Mouse (Mus musculus) liver, embryonic 12.5 days (tissue): Measurements from ENCODE around the gene Fbl. TPM values are rescaled to one million over a fixed set of nuclear protein-coding genes. Genes with fewer than 3 reads are reported as not detected.
"Not testable (repeated sequence)": the region's sequence is repeated elsewhere in the genome, so short reads cannot be mapped to it uniquely, and the experiment has no call there.

Experiments used
- ATAC-seq: fragments of 200-750 bp; cut with Nextera tagmentation; 2 replicates; pipeline ENCODE4 v1.8.0; 2017; ENCODE audit warnings: moderate number of reproducible peaks, mild to moderate bottlenecking, moderate library complexity
- H3K27ac ChIP-seq: fragments of 300-500 bp; sonication (generic); 2 replicates; pipeline ENCODE4 v1.5.1; 2016; ENCODE audit warnings: mild to moderate bottlenecking
- H3K27me3 ChIP-seq: fragments of 300-500 bp; sonication (generic); replicated peaks from 2 replicates; pipeline ENCODE4 v1.6.1; 2016; ENCODE audit warnings: mild to moderate bottlenecking, moderate library complexity
- H3K36me3 ChIP-seq: fragments of 300-500 bp; sonication (generic); 2 replicates; pipeline ENCODE4 v1.6.1; 2016; ENCODE audit warnings: mild to moderate bottlenecking, moderate library complexity
- H3K4me1 ChIP-seq: fragments of 300-500 bp; sonication (generic); 2 replicates; pipeline ENCODE4 v1.6.1; 2016
- H3K4me2 ChIP-seq: fragments of 300-500 bp; sonication (generic); 2 replicates; pipeline ENCODE4 v1.6.1; 2016; ENCODE audit warnings: mild to moderate bottlenecking, moderate library complexity
- H3K4me3 ChIP-seq: fragments of 300-500 bp; sonication (generic); 2 replicates; pipeline ENCODE4 v1.5.1; 2016; ENCODE audit warnings: mild to moderate bottlenecking, moderate library complexity
- H3K9ac ChIP-seq: fragments of 300-500 bp; sonication (generic); 2 replicates; pipeline ENCODE4 v1.6.1; 2016; ENCODE audit warnings: mild to moderate bottlenecking, moderate library complexity
- H3K9me3 ChIP-seq: fragments of 300-500 bp; sonication (generic); replicated peaks from 2 replicates; pipeline ENCODE4 v1.6.1; 2016; ENCODE audit warnings: mild to moderate bottlenecking, moderate library complexity
- WGBS: fragments of 180-500 bp; shearing (Covaris S2); methylation state at CpG from one replicate; pipeline ENCODE4 v1.1.7; 2016; ENCODE audit not compliant: insufficient replicate concordance; 5-methylcytosine and 5-hydroxymethylcytosine counted together
- polyA plus RNA-seq: library from polyadenylated mRNA; unstranded; fragments of >200 nt; fragmentation: Nextera tagmentation; extraction: Ambion mirVana; gene quantifications from 2 replicates; pipeline ENCODE4 v1.2.1, GENCODE M21; 2016

Fbl gene
- 150 and 152 TPM in 2 replicates for polyA plus RNA-seq

DNA sequence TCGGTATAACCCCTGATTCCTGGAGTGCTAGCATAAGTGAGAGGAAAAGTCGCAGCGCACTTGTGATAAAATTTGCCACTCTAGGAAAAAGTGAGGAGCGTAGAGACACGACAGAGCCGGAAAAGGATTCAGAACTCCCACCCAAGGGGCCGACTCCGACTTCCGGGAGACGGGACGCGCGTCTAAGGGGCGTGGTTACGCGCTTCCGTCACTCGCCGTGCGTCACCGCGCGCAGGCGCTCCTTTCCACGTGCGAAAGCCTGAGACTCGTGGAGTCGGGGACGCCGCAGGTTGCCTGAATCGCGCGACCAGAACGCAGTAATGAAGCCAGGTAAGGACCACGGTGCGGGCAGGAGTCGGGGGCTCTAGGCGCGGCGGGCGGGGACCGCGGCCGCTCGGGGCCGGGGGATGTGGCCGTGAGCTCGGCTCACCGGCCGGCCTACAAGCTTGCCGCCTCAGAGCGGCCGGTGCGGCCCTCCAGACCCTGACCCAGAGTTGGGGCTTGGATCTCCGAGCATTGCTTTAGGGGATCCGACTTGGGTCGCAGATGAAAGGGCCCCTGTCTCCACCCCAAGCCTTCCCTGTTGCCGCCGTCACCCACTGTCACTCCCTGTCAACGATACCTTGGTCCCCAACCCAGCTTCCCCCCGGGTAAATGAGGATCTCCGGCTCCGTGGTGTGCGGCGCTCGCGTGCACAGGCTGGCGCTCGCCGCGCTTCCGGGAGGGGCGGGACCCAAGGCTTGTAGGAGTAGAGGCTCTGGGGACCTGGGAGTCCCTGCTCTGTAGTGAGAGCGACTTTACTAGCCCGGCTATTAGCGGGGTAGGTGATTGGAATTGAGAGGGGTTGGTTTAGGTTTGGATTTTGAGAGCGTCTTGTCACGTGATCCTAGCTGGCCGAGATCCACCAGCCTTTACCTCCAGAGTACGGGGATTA, at the start of gene Fbl:
Fbl (plus strand) TSS at position 222 of the 934 bp plus-strand sequence.
- peaks cover 45% of the 10 kb centered on the region for H3K4me1 ChIP-seq
- ATAC-seq = peak; percentile 86

DNA sequence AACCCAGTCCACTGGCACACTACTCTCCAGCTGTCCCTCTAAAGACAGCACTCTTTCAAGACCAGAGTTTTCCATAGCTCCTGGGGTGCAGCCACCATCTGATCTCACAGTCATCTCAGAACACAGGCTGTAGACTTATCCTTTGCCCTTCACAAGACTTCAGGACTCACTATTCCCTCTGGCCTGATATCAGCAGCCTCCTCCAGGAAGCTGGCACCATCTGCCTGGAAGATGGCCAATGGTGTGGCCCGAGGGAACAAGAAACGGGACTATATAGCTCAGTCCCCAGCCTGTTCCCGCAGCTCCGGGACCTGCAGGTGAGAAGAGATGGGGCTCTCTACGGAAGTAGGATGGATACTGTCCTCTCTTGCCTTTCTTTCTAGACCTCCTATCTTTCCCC, 40.3 kb upstream of the Fbl start, which contains the start of gene 9530053A07Rik:
9530053A07Rik (plus strand) TSS at position 301 of the 400 bp plus-strand sequence.
- Histone ChIP-seq H3K27ac (no peak within 1 kb of the TSS), H3K4me1 (no peaks in the 10 kb centered on the region), H3K9ac (no peak within 1 kb of the TSS), H3K9me3 (no peaks in the 10 kb centered on the region), H3K36me3 (no peaks in the 10 kb centered on the region), H3K27me3 (0 out of 2 replicates have a peak, but pooled peaks cover under 1% of the 10 kb centered on the region), H3K4me2 (no peak within 1 kb of the TSS), H3K4me3 (no peak within 1 kb of the TSS)
- WGBS = 61% methylated on average over 5 of the region's 5 CpGs
- ATAC-seq = no peak

More for the DNA sequence above, at the start of gene Fbl:
- peaks cover 9% of the 10 kb centered on the region for H3K36me3 ChIP-seq
- WGBS = under 1% methylated on average over 80 of the region's 80 CpGs
- H3K9ac ChIP-seq = peak within 1 kb of the TSS; percentile 84
- H3K27me3 ChIP-seq = no peaks in the 10 kb centered on the region
- H3K27ac ChIP-seq = peak within 1 kb of the TSS; percentile 92
- peak within 1 kb of the TSS; percentile 90 for H3K4me3 ChIP-seq
- H3K4me2 ChIP-seq = peak within 1 kb of the TSS; percentile 99
- H3K9me3 ChIP-seq = peaks cover 7% of the 10 kb centered on the region

DNA sequence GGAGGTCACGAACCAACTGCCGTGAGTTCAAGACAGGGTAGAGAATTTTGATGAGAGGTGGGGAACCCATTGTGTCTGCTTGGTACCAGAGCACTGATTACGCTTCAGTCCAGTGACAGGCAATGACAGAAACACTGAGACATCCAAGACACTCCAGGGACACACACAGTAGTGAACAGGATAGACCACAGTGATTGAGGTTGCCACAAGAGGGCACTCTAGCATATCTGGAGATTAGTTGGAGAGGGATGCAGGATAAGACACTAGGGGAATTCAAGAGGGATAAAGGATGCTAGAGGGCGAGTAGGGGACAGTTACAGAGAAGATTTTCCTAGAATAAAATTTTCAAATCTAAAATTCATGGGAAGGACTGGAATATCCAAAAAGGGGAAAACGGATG, 31.9 kb upstream of the Fbl start:
- H3K4me3 ChIP-seq = no peak overlapping the region
- 0 out of 2 replicates have a peak, but pooled peaks cover 3% of the 10 kb centered on the region for H3K27me3 ChIP-seq
- no peak overlapping the region for H3K4me2 ChIP-seq
- WGBS = 46% methylated on average over 5 of the region's 5 CpGs
- no peaks in the 10 kb centered on the region for H3K4me1 ChIP-seq
- no peaks in the 10 kb centered on the region for H3K36me3 ChIP-seq
- no peaks in the 10 kb centered on the region for H3K9me3 ChIP-seq
- H3K9ac ChIP-seq = no peak overlapping the region
- no peak for ATAC-seq
- no peak overlapping the region for H3K27ac ChIP-seq

DNA sequence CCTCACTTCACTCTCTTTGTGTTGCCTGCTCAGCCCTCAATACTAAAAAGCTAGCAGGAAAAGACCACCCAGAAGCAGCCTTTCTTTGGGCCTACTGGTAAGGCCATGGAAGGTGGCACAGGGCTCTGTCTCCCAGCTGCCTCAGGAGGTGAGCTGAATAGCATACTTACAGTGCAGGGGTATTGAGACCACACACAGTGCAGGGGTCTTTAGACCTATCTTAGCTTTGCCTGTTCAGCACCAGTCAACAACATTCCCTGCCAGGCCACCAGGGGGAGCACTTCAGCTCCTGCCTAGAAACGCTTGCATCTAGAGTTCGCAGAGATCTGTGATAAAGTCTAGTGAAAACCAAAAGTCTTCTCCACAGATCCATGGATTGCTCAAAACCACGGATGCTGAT, 21.2 kb upstream of the Fbl start:
- no peak for ATAC-seq
- Histone ChIP-seq H3K4me3 (no peak overlapping the region), H3K9ac (no peak overlapping the region), H3K9me3 (peaks cover 5% of the 10 kb centered on the region), H3K4me1 (no peaks in the 10 kb centered on the region), H3K4me2 (no peak overlapping the region), H3K36me3 (no peaks in the 10 kb centered on the region), H3K27me3 (0 out of 2 replicates have a peak, but pooled peaks cover 6% of the 10 kb centered on the region), H3K27ac (no peak overlapping the region)
- 18% methylated on average over 3 of the region's 3 CpGs for WGBS

DNA sequence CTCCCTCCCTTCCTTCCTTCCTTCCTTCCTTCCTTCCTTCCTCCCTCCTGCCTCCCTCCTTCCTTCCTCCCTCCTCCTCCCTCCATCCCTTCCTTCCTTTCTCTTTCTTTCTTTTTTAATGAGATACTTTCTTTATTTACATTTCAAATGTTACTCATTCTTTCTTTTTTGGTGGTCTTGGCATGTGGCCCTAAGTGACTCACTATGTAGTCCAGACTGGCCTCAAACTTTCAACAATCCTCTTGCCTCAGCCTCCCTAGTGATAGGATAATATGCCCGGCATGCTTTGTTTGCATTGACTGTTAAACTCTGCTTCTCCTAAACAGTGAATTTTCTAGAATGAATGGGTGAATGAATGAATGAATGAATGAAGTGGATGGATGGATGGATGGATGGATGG, 19.7 kb upstream of the Fbl start:
- no peaks in the 10 kb centered on the region for H3K9me3 ChIP-seq
- H3K27ac ChIP-seq = no peak overlapping the region
- WGBS = 64% methylated on average over 1 of the region's 1 CpGs
- H3K9ac ChIP-seq = no peak overlapping the region
- H3K4me2 ChIP-seq = no peak overlapping the region
- 0 out of 2 replicates have a peak, but pooled peaks cover 6% of the 10 kb centered on the region for H3K27me3 ChIP-seq
- H3K36me3 ChIP-seq = no peaks in the 10 kb centered on the region
- no peak for ATAC-seq
- H3K4me1 ChIP-seq = no peaks in the 10 kb centered on the region
- no peak overlapping the region for H3K4me3 ChIP-seq

DNA sequence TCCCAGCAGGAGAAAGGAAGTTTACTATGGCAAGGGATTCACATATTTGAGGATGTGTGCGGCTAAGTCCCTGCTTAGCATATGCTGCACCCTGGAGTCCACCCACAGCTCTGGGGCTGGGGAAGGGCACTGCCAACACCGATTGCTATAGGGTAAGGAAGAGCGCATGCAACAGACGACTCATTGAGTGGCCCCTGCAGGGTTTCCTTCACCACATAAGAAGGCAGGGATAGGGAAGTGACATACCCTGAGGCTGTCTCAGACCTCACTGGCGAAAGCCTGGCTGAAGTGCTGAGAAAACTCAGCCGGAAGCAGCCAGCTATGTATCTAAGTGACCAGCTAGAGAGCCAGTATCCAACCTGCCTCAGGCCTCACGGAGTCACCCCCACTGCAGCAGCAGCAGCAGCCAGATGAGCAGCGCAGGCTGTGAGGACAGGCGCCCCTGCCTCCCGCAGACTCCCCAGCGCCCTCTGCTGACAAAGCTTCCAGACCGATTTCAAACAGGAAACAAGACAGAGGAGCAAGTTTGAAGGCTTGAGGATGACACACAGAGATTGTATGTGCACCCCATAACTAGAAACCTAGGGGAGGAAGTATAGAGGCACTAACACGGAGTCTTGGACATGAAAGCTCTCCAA, 17.8 kb upstream of the Fbl start:
- no peak overlapping the region for H3K9ac ChIP-seq
- no peak for ATAC-seq

DNA sequence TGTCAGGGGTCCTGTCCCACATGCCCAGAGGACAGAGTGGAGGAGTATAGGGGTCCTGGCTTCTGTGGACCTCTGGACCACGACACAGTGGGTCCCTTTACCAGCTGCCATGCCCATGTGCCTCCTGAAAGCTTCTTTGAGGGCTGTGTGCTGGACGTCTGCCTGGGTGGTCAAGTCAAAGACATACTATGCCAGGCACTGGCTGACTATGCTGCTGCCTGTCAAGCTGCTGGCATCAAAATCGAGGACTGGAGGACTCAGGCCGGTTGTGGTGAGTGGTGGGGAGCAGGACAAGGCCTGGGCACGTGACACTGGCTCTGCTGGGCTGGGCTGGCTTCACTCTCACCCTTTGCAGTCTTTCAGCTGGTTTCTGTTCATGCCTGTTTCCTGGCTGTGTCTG, 15.9 kb upstream of the Fbl start:
- H3K27ac ChIP-seq, H3K27me3 ChIP-seq, H3K4me2 ChIP-seq, H3K9ac ChIP-seq, H3K4me3 ChIP-seq, H3K9me3 ChIP-seq, H3K36me3 ChIP-seq, ATAC-seq, H3K4me1 ChIP-seq: not testable (repeated sequence)
- WGBS = 27% methylated on average over 5 of the region's 5 CpGs

More for the DNA sequence above, 17.8 kb upstream of the Fbl start:
- Histone ChIP-seq H3K9me3 (no peaks in the 10 kb centered on the region), H3K4me1 (no peaks in the 10 kb centered on the region), H3K4me2 (no peak overlapping the region), H3K27ac (no peak overlapping the region), H3K27me3 (0 out of 2 replicates have a peak, but pooled peaks cover 3% of the 10 kb centered on the region), H3K36me3 (no peaks in the 10 kb centered on the region), H3K4me3 (no peak overlapping the region)
- 10% methylated on average over 13 of the region's 13 CpGs for WGBS

DNA sequence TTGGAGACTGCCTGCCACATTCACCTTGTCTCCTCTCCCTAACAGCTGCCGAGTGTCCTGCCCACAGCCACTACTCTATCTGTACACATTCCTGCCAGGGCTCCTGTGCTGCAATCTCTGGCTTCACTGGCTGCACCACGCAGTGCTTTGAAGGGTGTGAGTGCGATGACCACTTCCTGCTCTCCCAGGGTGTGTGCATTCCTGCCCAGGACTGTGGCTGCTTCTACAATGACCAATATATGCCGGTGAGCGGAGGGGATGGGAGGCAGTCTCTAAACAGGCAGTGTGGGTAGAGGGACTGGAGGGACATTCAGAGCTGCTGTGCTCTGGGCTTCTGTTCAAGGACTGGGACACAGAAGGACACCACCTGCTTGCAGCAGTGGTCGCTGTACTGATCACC, 10.2 kb upstream of the Fbl start:
- Histone ChIP-seq H3K27ac (no peak overlapping the region), H3K4me1 (no peaks in the 10 kb centered on the region), H3K4me2 (no peak overlapping the region), H3K9me3 (no peaks in the 10 kb centered on the region), H3K9ac (no peak overlapping the region), H3K4me3 (no peak overlapping the region), H3K36me3 (no peaks in the 10 kb centered on the region), H3K27me3 (peaks cover 13% of the 10 kb centered on the region; the same call in 1 of the 2 replicates)
- 34% methylated on average over 6 of the region's 6 CpGs for WGBS
- ATAC-seq = no peak

DNA sequence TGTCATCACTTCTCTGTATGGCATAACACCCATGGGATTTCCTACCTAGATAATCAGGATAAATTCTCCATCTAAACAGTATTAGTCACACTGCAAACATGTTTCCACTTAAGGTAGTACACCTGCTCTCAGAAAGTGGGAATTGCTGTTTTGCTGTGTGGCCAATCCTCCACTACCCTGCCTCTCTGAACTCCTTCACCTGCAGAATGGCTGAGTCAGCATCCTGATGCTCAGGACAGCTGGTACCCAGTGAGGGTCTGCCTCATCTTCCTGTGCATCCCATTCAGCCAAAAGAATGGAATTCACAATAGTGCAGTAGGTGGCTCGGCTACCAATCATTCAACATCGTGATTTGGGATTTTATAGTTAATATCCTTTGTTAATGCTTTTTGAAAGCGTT, 9.6 kb upstream of the Fbl start:
- peaks cover 13% of the 10 kb centered on the region; the same call in 1 of the 2 replicates for H3K27me3 ChIP-seq
- H3K36me3 ChIP-seq = no peaks in the 10 kb centered on the region
- no peak overlapping the region for H3K4me2 ChIP-seq
- no peak overlapping the region for H3K9ac ChIP-seq
- H3K4me3 ChIP-seq = no peak overlapping the region
- no peaks in the 10 kb centered on the region for H3K4me1 ChIP-seq
- ATAC-seq = no peak
- H3K27ac ChIP-seq = no peak overlapping the region
- 60% methylated on average over 3 of the region's 3 CpGs for WGBS
- no peaks in the 10 kb centered on the region for H3K9me3 ChIP-seq

DNA sequence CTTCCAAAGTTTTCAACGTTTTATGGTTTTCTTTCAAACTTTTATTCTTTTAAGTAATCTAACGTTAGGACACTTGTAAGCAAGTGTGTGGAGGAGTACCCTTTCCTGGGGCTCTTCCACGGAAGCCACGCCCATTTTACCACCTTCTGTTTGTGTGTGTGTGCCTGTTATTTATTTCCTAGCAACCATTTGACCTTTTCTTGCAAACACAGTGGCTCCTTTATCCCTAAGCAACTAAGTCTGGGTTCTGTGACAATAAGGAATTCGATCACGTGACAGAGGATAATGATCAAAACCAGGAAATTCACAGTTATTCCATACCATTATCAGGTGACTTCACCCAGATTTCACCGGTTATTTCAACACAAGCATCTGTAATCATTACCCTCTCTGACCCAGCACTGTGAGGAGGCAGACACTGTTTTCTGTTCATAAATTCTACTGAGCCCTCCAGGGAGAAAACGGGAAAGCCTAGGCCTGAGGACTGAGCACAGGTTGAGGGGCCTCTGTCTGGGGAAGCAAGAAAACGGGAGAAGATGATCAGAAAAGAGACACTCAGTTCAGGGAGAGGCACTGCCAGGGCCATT, 8.3 kb upstream of the Fbl start:
- H3K9ac ChIP-seq = no peak overlapping the region
- WGBS = 42% methylated on average over 9 of the region's 9 CpGs
- no peak overlapping the region for H3K27ac ChIP-seq
- no peak for ATAC-seq
- H3K9me3 ChIP-seq = peaks cover 7% of the 10 kb centered on the region
- H3K27me3 ChIP-seq = peaks cover 13% of the 10 kb centered on the region; the same call in 1 of the 2 replicates
- no peaks in the 10 kb centered on the region for H3K36me3 ChIP-seq
- no peak overlapping the region for H3K4me3 ChIP-seq
- no peaks in the 10 kb centered on the region for H3K4me1 ChIP-seq
- H3K4me2 ChIP-seq = no peak overlapping the region

DNA sequence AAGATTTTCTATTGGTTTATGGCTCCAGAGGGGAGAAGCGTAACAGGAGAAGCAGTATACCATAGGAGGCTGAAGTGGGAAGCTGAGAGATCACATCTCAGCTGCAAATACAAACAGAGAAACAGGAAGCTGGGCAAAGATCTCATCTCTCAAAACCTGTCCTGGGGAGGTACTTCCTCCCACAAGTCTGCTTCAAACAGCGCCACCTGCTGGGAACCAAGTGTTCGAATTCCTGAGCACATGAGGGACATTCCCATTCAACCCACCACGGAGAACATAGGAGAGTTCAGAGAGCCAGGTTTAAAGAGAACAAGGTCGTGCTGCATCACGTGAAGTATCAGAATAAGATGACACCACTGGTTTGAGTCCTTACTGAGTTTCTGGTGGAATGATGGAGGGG, 4.1 kb upstream of the Fbl start:
- no peak for ATAC-seq
- no peak overlapping the region for H3K4me3 ChIP-seq
- H3K27me3 ChIP-seq = peaks cover 4% of the 10 kb centered on the region; the same call in 1 of the 2 replicates
- H3K9me3 ChIP-seq = peaks cover 7% of the 10 kb centered on the region
- no peak overlapping the region for H3K27ac ChIP-seq
- H3K36me3 ChIP-seq = no peaks in the 10 kb centered on the region
- H3K4me2 ChIP-seq = no peak overlapping the region
- no peak overlapping the region for H3K9ac ChIP-seq
- peaks cover 13% of the 10 kb centered on the region for H3K4me1 ChIP-seq
- 65% methylated on average over 6 of the region's 6 CpGs for WGBS
